Mouse (Mus musculus) midbrain, postnatal 0 days (tissue): ENCODE measurements around the gene Tldc2. TPM values are rescaled to one million over a fixed set of nuclear protein-coding genes. Genes with fewer than 3 reads are reported as not detected.

Experiments
- ATAC-seq: fragments of 200-750 bp; cut with Nextera tagmentation; 2 replicates; pipeline ENCODE4 v1.8.0; 2017; ENCODE audit warnings: moderate number of reproducible peaks, mild to moderate bottlenecking, moderate TSS enrichment, moderate library complexity; ENCODE audit not compliant: low FRiP score
- DNase-seq: peaks from one replicate; pipeline ENCODE4 v3.0.0-alpha.2; 2015; ENCODE audit warnings: low spot score
- H3K27ac ChIP-seq: fragments of 300-500 bp; sonication (generic); 2 replicates; pipeline ENCODE4 v1.5.1; 2014; ENCODE audit warnings: low read depth, mild to moderate bottlenecking, low read length, mixed read lengths
- H3K27me3 ChIP-seq: fragments of 300-500 bp; sonication (generic); 2 replicates; pipeline ENCODE4 v1.6.1; 2014; ENCODE audit warnings: low read length, control low read depth, mixed read lengths; ENCODE audit not compliant: insufficient read depth
- H3K36me3 ChIP-seq: fragments of 300-500 bp; sonication (generic); 2 replicates; pipeline ENCODE4 v1.6.1; 2014; ENCODE audit warnings: low read length, control low read depth, mixed read lengths; ENCODE audit not compliant: insufficient read depth
- H3K4me1 ChIP-seq: fragments of 300-500 bp; sonication (generic); 2 replicates; pipeline ENCODE4 v1.6.1; 2014; ENCODE audit warnings: mild to moderate bottlenecking, control low read depth, antibody characterized with exemption, low read length, mixed read lengths; ENCODE audit not compliant: insufficient read depth
- H3K4me2 ChIP-seq: fragments of 300-500 bp; sonication (generic); 2 replicates; pipeline ENCODE4 v1.6.1; 2014; ENCODE audit warnings: low read depth, mild to moderate bottlenecking, low read length, mixed read lengths; ENCODE audit not compliant: poor library complexity, severe bottlenecking
- H3K4me3 ChIP-seq: fragments of 300-500 bp; sonication (generic); 2 replicates; pipeline ENCODE4 v1.5.1; 2014; ENCODE audit warnings: low read depth, mild to moderate bottlenecking, low read length, moderate library complexity
- H3K9ac ChIP-seq: fragments of 300-500 bp; sonication (generic); replicated peaks from 2 replicates; pipeline ENCODE4 v1.6.1; 2014; ENCODE audit warnings: mild to moderate bottlenecking, low read length, moderate library complexity, mixed read lengths; ENCODE audit not compliant: poor library complexity, severe bottlenecking
- H3K9me3 ChIP-seq: fragments of 300-500 bp; sonication (generic); 2 replicates; pipeline ENCODE4 v1.6.1; 2016; ENCODE audit warnings: low read length, control low read depth
- CTCF ChIP-seq: IDR thresholded peaks from 2 replicates; pipeline ENCODE4 v1.5.1; 2016; ENCODE audit warnings: antibody characterized with exemption, mild to moderate bottlenecking
- WGBS: fragments of 180-500 bp; shearing (Covaris S2); extraction: QIAGEN DNeasy Blood & Tissue Kit; methylation state at CpG from one replicate; pipeline ENCODE4 v1.1.7; 2014; 5-methylcytosine and 5-hydroxymethylcytosine counted together
- polyA plus RNA-seq: library from polyadenylated mRNA; unstranded; fragments of >200 nt; fragmentation: Nextera tagmentation; extraction: Ambion mirVana; gene quantifications from 2 replicates; pipeline ENCODE4 v1.2.1, GENCODE M21; 2015
- total RNA-seq: library from RNA; depleted of rRNA; stranded (reverse); fragments of >200 nt; gene quantifications from 2 replicates; pipeline ENCODE4 v1.2.3, GENCODE M21; 2014

Tldc2 gene
- total and polyA plus RNA-seq, 2 experiments from 2014 or later, result not detected

DNA sequence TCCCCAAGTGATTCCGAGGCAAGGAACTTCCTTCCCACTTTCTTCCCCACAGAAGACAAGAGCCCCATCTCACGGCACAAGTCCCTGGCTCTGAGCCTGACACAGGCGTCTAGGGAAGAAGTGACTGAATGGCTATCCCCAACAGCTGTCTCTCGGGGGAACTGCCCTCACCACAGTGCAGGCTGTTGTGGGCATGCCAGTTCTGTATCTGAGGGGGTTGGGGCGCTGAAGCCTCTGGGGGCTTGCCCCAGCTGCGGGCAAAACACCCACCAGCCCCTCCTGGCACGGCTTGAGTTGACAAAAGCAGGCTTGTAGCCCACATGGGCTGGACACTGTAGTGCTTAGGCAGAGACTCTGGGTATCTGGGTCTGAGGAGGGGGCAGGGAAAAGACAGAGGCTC, 22.7 kb upstream of the Tldc2 start:
- DNase-seq (peak; percentile 72), ATAC-seq (peak; percentile 55; the same call in 1 of the 2 replicates)
- WGBS, result 42% methylated on average over 7 of the region's 7 CpGs
- no peak overlapping the region for H3K4me2 ChIP-seq
- H3K36me3 ChIP-seq, result peaks cover 11% of the 10 kb centered on the region; the same call in 1 of the 2 replicates
- H3K4me3 ChIP-seq, result no peak overlapping the region
- no peaks in the 10 kb centered on the region for H3K9me3 ChIP-seq
- peaks cover 12% of the 10 kb centered on the region for H3K4me1 ChIP-seq
- H3K27me3 ChIP-seq, result no peaks in the 10 kb centered on the region
- no peak overlapping the region for H3K9ac ChIP-seq
- no peak for TF ChIP-seq CTCF
- no peak overlapping the region for H3K27ac ChIP-seq

DNA sequence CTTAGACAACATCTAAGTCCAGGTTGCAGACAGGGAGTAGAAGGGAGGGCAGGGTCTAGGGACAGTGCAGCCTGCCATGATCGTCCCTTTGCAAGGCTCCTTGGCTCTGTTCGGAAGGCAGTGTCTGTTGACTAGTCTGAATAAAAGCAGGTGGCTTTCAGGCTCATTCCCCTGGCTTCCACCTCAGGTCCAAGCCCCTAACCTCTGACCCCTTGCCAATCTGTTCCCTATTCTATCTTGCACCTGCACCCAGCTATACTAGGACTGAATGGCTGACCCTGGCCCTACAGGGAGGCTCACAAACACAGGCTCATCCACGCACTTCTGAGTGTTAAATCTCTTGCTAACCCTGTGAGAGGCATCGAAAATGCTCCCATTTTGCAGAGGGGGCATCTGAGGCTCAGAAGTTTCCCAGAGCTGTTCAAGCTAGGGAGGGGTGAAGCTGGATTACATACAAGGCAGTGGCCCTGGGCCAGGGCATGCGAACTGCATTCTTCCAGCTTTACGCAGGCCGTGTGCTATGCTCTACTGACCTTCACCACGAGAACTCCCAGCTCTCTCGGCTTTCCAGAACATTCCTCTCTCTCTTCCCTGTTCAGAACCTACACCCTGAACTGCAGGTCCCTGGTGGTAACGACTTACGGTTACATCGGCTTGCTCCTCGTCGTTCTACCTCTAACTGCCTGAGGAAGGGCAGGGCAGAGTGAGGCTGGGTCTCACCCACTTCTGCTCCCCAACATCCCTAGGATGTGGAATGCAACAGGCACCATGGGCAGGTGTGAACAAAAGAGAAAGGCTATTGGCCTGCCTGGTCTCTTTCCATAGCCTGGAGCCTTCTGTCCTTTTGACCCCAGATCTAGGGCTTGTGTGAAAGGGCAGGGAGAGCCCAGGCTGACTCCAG, 21.6 kb upstream of the Tldc2 start:
- no peaks in the 10 kb centered on the region for H3K9me3 ChIP-seq
- peaks cover 22% of the 10 kb centered on the region for H3K4me1 ChIP-seq
- WGBS, result 75% methylated on average over 14 of the region's 14 CpGs
- no peak for TF ChIP-seq CTCF
- DNase-seq (no peak), ATAC-seq (no peak)
- H3K27me3 ChIP-seq, result no peaks in the 10 kb centered on the region
- H3K27ac ChIP-seq, result no peak overlapping the region
- H3K4me3 ChIP-seq, result no peak overlapping the region
- no peak overlapping the region for H3K4me2 ChIP-seq
- H3K36me3 ChIP-seq, result 0 out of 2 replicates have a peak, but pooled peaks cover 5% of the 10 kb centered on the region
- H3K9ac ChIP-seq, result no peak overlapping the region

DNA sequence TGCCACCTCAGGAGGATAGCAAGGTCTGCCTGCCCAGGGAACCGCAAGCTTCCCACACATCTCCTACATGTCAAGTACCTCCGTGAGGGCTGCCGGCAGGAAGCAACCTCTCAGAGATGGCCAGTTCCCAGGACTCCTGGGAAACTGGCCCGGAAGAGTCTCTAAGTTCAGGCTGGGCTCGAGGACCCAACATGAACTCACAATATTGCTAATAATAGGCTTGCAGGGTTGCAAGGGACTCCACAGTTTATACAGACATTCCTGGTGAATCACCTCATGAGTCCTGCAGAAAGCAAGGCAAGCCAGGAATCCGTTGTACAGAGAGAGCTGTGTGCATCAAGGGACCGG, 21.0 kb upstream of the Tldc2 start:
- Histone ChIP-seq H3K9me3 (no peaks in the 10 kb centered on the region), H3K27me3 (no peaks in the 10 kb centered on the region), H3K36me3 (0 out of 2 replicates have a peak, but pooled peaks cover 5% of the 10 kb centered on the region), H3K9ac (no peak overlapping the region), H3K4me3 (no peak overlapping the region), H3K4me2 (no peak overlapping the region), H3K4me1 (peaks cover 28% of the 10 kb centered on the region), H3K27ac (no peak overlapping the region)
- no peak for ATAC-seq
- no peak for DNase-seq
- WGBS, result 67% methylated on average over 7 of the region's 7 CpGs
- no peak for TF ChIP-seq CTCF

DNA sequence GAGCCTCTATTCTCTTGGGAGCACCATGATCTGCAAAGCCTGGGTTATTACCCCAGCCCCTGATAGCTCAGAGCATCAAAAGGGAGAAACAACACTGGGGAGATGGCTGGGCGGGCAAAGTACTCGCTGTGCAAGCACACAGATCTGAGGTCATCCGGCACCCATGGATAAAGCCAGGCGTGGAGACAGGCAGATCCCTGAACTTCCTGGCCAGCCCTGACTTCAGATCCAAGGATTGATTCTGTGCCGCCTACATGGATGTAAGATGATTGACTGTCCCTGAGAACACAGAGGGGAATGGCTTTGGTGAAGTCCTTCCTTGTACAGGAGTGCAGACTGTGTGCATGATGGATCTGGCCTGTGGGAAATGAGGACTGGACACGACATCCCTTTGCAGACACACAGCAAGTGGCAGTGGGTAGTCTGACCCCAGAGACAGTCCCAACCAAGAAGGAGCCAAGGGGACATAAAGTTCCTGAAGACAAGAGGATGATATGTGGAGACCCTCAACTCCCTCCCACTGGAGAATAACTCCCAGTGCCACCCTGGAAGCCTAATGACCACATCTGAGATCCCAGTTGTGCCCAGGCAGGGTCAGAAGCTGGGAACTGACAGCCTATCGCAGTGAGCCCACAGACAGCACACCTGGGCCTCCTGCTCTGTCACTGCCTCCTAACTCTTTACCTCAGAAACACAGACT, 20.0 kb upstream of the Tldc2 start:
- Histone ChIP-seq H3K4me1 (peaks cover 35% of the 10 kb centered on the region), H3K4me2 (no peak overlapping the region), H3K27me3 (no peaks in the 10 kb centered on the region), H3K4me3 (no peak overlapping the region), H3K27ac (no peak overlapping the region), H3K9ac (no peak overlapping the region), H3K36me3 (0 out of 2 replicates have a peak, but pooled peaks cover 5% of the 10 kb centered on the region), H3K9me3 (no peaks in the 10 kb centered on the region)
- TF ChIP-seq CTCF, result no peak
- 87% methylated on average over 7 of the region's 7 CpGs for WGBS
- DNase-seq (no peak), ATAC-seq (no peak)

DNA sequence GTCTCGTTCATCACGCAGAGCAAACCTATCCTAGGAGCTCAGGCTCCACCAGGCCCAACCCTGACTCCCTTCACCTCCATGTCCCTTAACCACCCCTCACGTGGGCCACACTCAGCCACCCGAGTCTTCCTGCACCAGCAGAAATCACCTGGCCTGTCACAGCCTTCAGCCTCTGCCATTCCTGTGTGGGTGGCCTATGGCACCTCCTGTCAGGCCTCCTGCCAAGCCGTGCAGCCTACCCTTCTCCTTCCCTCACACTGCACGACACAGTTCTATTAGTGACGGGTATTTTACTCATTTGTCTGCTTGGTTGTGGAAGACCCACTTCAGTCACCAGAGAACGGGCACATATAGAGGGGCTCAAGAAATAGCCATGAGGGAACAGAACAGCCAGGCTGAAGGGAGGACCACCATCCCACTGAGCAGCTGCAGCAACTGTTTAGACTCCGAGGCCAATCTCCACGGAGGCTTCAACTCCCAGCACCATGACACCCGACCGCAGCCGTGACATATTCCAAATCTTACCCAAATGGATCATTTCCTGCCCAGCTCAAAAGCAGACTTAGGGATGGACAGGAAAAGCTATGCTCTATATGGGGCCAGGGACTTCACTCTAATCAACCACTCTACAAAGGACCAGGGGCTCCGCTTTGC, 18.0 kb upstream of the Tldc2 start:
- Histone ChIP-seq H3K4me2 (no peak overlapping the region), H3K4me3 (no peak overlapping the region), H3K4me1 (peaks cover 36% of the 10 kb centered on the region), H3K9ac (peak overlapping the region; percentile 33; the same call in 1 of the 2 replicates), H3K27me3 (no peaks in the 10 kb centered on the region), H3K36me3 (peaks cover 6% of the 10 kb centered on the region; the same call in 1 of the 2 replicates), H3K9me3 (no peaks in the 10 kb centered on the region), H3K27ac (peak overlapping the region; percentile 69)
- 44% methylated on average over 14 of the region's 14 CpGs for WGBS
- no peak for ATAC-seq
- no peak for TF ChIP-seq CTCF
- no peak for DNase-seq
